Mouse (Mus musculus) olfactory bulb, adult 2 months (tissue): ENCODE data around the gene Swt1. TPM values are rescaled to one million over a fixed set of nuclear protein-coding genes. Genes with fewer than 3 reads are reported as not detected.
A peak's percentile ranks its signal among the peaks of the same experiment; 100 is the strongest.

Experiments
- H3K27ac ChIP-seq: fragments of 200-500 bp; 2 replicates; pipeline ENCODE4 v1.5.1; 2012; ENCODE audit warnings: low read depth, low read length; ENCODE audit not compliant: insufficient read depth
- H3K4me1 ChIP-seq: fragments of 200-500 bp; 2 replicates; pipeline ENCODE4 v1.6.1; 2012; ENCODE audit warnings: low read length; ENCODE audit not compliant: control insufficient read depth, insufficient read depth
- H3K4me3 ChIP-seq: fragments of 200-500 bp; 2 replicates; pipeline ENCODE4 v1.5.1; 2012; ENCODE audit warnings: mild to moderate bottlenecking, low read depth, low read length, moderate library complexity; ENCODE audit not compliant: insufficient read depth
- CTCF ChIP-seq: fragments of 200-500 bp; IDR thresholded peaks from 2 replicates; pipeline ENCODE4 v1.5.1; 2012; ENCODE audit warnings: low read depth, mild to moderate bottlenecking, low read length, moderate library complexity; ENCODE audit not compliant: insufficient read depth
- POLR2A ChIP-seq: fragments of 200-500 bp; IDR thresholded peaks from 2 replicates; pipeline ENCODE4 v1.6.1; 2012; ENCODE audit warnings: mild to moderate bottlenecking, low read depth, low read length, moderate library complexity; ENCODE audit not compliant: insufficient read depth
- WGBS: fragments of 180-500 bp; shearing (Covaris S2); methylation state at CpG from one replicate; pipeline ENCODE4 v1.1.7; 2018; 5-methylcytosine and 5-hydroxymethylcytosine counted together
- polyA plus RNA-seq: library from polyadenylated mRNA; stranded (reverse); fragments of >200 nt; gene quantifications from 2 replicates; pipeline ENCODE4 v1.2.4, GENCODE M21; 2012; ENCODE audit warnings: low replicate concordance; ENCODE audit not compliant: missing spikeins, insufficient read depth, insufficient read length

Gene Swt1
- polyA plus RNA-seq, 1 experiment, result not detected

- TF ChIP-seq POLR2A, result no peak
- no peak for TF ChIP-seq CTCF
- Histone ChIP-seq H3K4me1 (no peaks in the 10 kb centered on the region), H3K27ac (no peak overlapping the region), H3K4me3 (no peak overlapping the region)
- WGBS, result 87% methylated on average over 10 of the region's 10 CpGs
Measured at GRCm38 (mm10) chr1:151449866-151450265, 21.6 kb upstream of the Swt1 start.

- WGBS, result 93% methylated on average over 6 of the region's 6 CpGs
- no peak overlapping the region for H3K27ac ChIP-seq
- no peak overlapping the region for H3K4me3 ChIP-seq
- no peaks in the 10 kb centered on the region for H3K4me1 ChIP-seq
- no peak for TF ChIP-seq CTCF
Measured at GRCm38 (mm10) chr1:151435431-151435830, 7.2 kb upstream of the Swt1 start.

- Histone ChIP-seq H3K4me3 (peak overlapping the region; percentile 85), H3K4me1 (no peaks in the 10 kb centered on the region), H3K27ac (peak overlapping the region; percentile 90; the same call in 1 of the 2 replicates)
- WGBS, result 20% methylated on average over 9 of the region's 9 CpGs
- TF ChIP-seq POLR2A, result no peak
- TF ChIP-seq CTCF, result no peak
Measured at GRCm38 (mm10) chr1:151429316-151429715, 1.1 kb upstream of the Swt1 start.

GRCm38 (mm10) chr1:151427888-151428262 is 380 bp downstream of the Swt1 start:
- Histone ChIP-seq H3K4me3 (peak overlapping the region; percentile 85), H3K4me1 (no peaks in the 10 kb centered on the region), H3K27ac (peak overlapping the region; percentile 65; the same call in 1 of the 2 replicates)
- TF ChIP-seq CTCF (no peak), POLR2A (no peak)
- WGBS, result under 1% methylated on average over 26 of the region's 26 CpGs

- Histone ChIP-seq H3K27ac (no peak overlapping the region), H3K4me1 (no peaks in the 10 kb centered on the region), H3K4me3 (no peak overlapping the region)
- TF ChIP-seq CTCF, result no peak
- no peak for TF ChIP-seq POLR2A
- WGBS, result 30% methylated on average over 7 of the region's 7 CpGs
Measured at GRCm38 (mm10) chr1:151426947-151427600, 1.2 kb downstream of the Swt1 start.

GRCm38 (mm10) chr1:151422178-151422577 is 6.1 kb downstream of the Swt1 start:
- TF ChIP-seq CTCF (no peak), POLR2A (no peak)
- Histone ChIP-seq H3K27ac (no peak overlapping the region), H3K4me3 (no peak overlapping the region), H3K4me1 (no peaks in the 10 kb centered on the region)
- 80% methylated on average over 3 of the region's 3 CpGs for WGBS

GRCm38 (mm10) chr1:151409827-151410226 is 18.4 kb downstream of the Swt1 start:
- Histone ChIP-seq H3K4me1 (no peaks in the 10 kb centered on the region), H3K4me3 (no peak overlapping the region), H3K27ac (no peak overlapping the region)
- TF ChIP-seq CTCF, result no peak
- no peak for TF ChIP-seq POLR2A
- WGBS, result 86% methylated on average over 3 of the region's 3 CpGs

- no peak for TF ChIP-seq POLR2A
- TF ChIP-seq CTCF, result no peak
- Histone ChIP-seq H3K4me1 (no peaks in the 10 kb centered on the region), H3K27ac (no peak overlapping the region), H3K4me3 (no peak overlapping the region)
- 98% methylated on average over 1 of the region's 1 CpGs for WGBS
Measured at GRCm38 (mm10) chr1:151390029-151390428, 38.2 kb downstream of the Swt1 start.

- no peak overlapping the region for H3K4me3 ChIP-seq
- TF ChIP-seq POLR2A (no peak), CTCF (no peak)
- 91% methylated on average over 3 of the region's 3 CpGs for WGBS
- H3K27ac ChIP-seq, result no peak overlapping the region
- no peaks in the 10 kb centered on the region for H3K4me1 ChIP-seq
Measured at GRCm38 (mm10) chr1:151377353-151377752, 50.9 kb downstream of the Swt1 start.
